Mouse (Mus musculus): ENCODE data around the gene Tle2. TPM values are rescaled to one million over a fixed set of nuclear protein-coding genes. Genes with fewer than 3 reads are reported as not detected.
A peak's percentile ranks its signal among the peaks of the same experiment; 100 is the strongest.

Gene Tle2
- polyA plus RNA-seq, 1 experiment from 2014 or later, result 7.2 TPM

GRCm38 (mm10) chr10:81550257-81550656 is 24.1 kb upstream of the Tle2 start:
- WGBS, result 13% methylated on average over 7 of the region's 7 CpGs
- Histone ChIP-seq H3K4me2 (replicated peaks; ENCODE audit: low read depth, low read length) (no peak overlapping the region), H3K27ac (ENCODE audit: low read depth, low read length) (no peak overlapping the region), H3K36me3 (ENCODE audit: control insufficient read depth, insufficient read depth, low read length) (no peaks in the 10 kb centered on the region), H3K4me3 (ENCODE audit: low read depth, low read length) (no peak overlapping the region), H3K9me3 (ENCODE audit: control insufficient read depth, low read length) (no peaks in the 10 kb centered on the region), H3K27me3 (ENCODE audit: control insufficient read depth, insufficient read depth, low read length) (no peaks in the 10 kb centered on the region), H3K9ac (ENCODE audit: low read depth, low read length) (no peak overlapping the region), H3K4me1 (replicated peaks; ENCODE audit: control insufficient read depth, insufficient read depth, low read length) (no peaks in the 10 kb centered on the region)
- ATAC-seq (ENCODE audit: low FRiP score) (no peak), DNase-seq (ENCODE audit: low spot score) (peak; percentile 82)

GRCm38 (mm10) chr10:81551597-81552102 is 22.7 kb upstream of the Tle2 start:
- no peak overlapping the region for H3K27ac ChIP-seq (ENCODE audit: low read depth, low read length)
- H3K36me3 ChIP-seq (ENCODE audit: control insufficient read depth, insufficient read depth, low read length), result no peaks in the 10 kb centered on the region
- peak; percentile 82 for DNase-seq (ENCODE audit: low spot score)
- H3K9me3 ChIP-seq (ENCODE audit: control insufficient read depth, low read length), result no peaks in the 10 kb centered on the region
- no peak overlapping the region for H3K9ac ChIP-seq (ENCODE audit: low read depth, low read length)
- H3K4me1 ChIP-seq (replicated peaks; ENCODE audit: control insufficient read depth, insufficient read depth, low read length), result no peaks in the 10 kb centered on the region
- H3K4me3 ChIP-seq (ENCODE audit: low read depth, low read length), result no peak overlapping the region
- 9% methylated on average over 12 of the region's 12 CpGs for WGBS
- no peak overlapping the region for H3K4me2 ChIP-seq (replicated peaks; ENCODE audit: low read depth, low read length)
- H3K27me3 ChIP-seq (ENCODE audit: control insufficient read depth, insufficient read depth, low read length), result no peaks in the 10 kb centered on the region
- peak; percentile 64 for ATAC-seq (ENCODE audit: low FRiP score)

GRCm38 (mm10) chr10:81553232-81553631 is 21.1 kb upstream of the Tle2 start:
- H3K9me3 ChIP-seq (ENCODE audit: control insufficient read depth, low read length), result no peaks in the 10 kb centered on the region
- no peak for ATAC-seq (ENCODE audit: low FRiP score)
- no peaks in the 10 kb centered on the region for H3K36me3 ChIP-seq (ENCODE audit: control insufficient read depth, insufficient read depth, low read length)
- H3K27ac ChIP-seq (ENCODE audit: low read depth, low read length), result no peak overlapping the region
- H3K27me3 ChIP-seq (ENCODE audit: control insufficient read depth, insufficient read depth, low read length), result no peaks in the 10 kb centered on the region
- 83% methylated on average over 5 of the region's 5 CpGs for WGBS
- no peak overlapping the region for H3K9ac ChIP-seq (ENCODE audit: low read depth, low read length)
- H3K4me1 ChIP-seq (replicated peaks; ENCODE audit: control insufficient read depth, insufficient read depth, low read length), result no peaks in the 10 kb centered on the region
- no peak overlapping the region for H3K4me3 ChIP-seq (ENCODE audit: low read depth, low read length)
- DNase-seq (ENCODE audit: low spot score), result peak; percentile 47
- no peak overlapping the region for H3K4me2 ChIP-seq (replicated peaks; ENCODE audit: low read depth, low read length)

DNA sequence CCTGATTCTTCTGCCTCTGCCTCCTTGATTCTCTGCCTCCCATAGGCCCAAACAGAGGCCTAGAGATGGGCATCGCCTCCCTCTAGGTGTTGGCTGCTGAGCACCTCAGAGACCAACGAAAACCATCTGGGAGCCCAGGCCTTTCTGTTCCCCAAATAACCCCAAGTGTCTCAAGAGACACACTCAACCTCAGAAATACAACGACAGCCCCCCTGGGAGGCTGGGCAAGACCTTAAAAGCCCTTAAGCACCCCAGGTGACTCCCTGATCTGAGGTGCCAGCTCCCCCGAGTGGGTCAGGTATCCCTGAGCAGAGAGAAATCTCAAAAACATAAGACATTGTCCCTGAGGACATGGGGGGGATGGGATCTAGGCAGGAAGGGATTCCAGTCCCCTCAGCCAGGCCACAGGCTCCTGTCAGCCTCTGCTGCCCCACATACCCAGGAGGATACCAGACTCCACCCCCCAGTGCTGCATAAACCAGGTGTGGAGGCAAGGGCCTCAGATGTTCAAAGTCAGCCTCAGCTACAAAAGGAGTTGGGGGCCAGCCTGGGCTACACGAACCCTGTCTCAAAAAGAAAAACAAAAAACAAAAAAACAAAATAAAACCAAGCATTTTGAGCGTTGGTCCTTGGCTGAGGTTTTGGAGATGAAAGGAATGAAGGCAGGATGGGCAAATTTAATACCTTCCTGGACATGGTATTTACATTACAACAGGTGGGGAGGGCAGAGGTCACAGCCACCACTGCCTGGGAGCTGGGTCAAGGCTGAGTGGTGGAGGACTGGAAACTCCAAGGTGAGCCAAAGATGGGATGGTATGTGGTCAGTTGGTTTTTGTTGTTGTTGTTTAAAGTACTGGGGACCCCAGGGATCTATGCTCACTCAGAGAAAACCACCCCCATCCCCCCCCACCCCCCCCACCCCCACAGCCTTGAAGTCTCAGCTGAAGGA is 20.3 kb upstream of the Tle2 start:
- no peak overlapping the region for H3K9ac ChIP-seq (ENCODE audit: low read depth, low read length)
- no peaks in the 10 kb centered on the region for H3K36me3 ChIP-seq (ENCODE audit: control insufficient read depth, insufficient read depth, low read length)
- ATAC-seq (ENCODE audit: low FRiP score) (no peak), DNase-seq (ENCODE audit: low spot score) (no peak)
- no peak overlapping the region for H3K4me2 ChIP-seq (replicated peaks; ENCODE audit: low read depth, low read length)
- WGBS, result 84% methylated on average over 6 of the region's 6 CpGs
- H3K27ac ChIP-seq (ENCODE audit: low read depth, low read length), result no peak overlapping the region
- H3K27me3 ChIP-seq (ENCODE audit: control insufficient read depth, insufficient read depth, low read length), result no peaks in the 10 kb centered on the region
- no peak overlapping the region for H3K4me3 ChIP-seq (ENCODE audit: low read depth, low read length)
- no peaks in the 10 kb centered on the region for H3K4me1 ChIP-seq (replicated peaks; ENCODE audit: control insufficient read depth, insufficient read depth, low read length)
- no peaks in the 10 kb centered on the region for H3K9me3 ChIP-seq (ENCODE audit: control insufficient read depth, low read length)

DNA sequence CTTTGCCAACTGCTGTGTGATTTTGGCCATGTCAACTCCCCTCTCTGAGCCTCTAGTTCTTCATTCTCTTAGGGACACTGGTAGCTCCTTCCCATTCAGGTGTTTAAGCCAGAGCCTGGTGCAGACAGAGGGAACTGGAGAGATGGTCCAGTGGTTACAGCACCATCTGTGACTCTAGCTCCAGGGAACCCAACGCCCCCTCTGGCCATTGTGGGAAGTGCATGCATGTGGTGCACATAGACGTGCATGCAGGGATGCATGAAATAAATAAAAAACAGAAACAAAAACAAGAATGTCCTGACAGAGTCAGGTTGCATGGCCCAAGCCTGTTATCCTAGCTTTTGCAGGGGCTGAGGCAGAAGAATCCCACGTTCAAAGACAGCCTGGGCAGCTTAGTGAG is 18.1 kb upstream of the Tle2 start:
- H3K4me3 ChIP-seq (ENCODE audit: low read depth, low read length), result no peak overlapping the region
- no peak overlapping the region for H3K27ac ChIP-seq (ENCODE audit: low read depth, low read length)
- no peaks in the 10 kb centered on the region for H3K36me3 ChIP-seq (ENCODE audit: control insufficient read depth, insufficient read depth, low read length)
- H3K9me3 ChIP-seq (ENCODE audit: control insufficient read depth, low read length), result no peaks in the 10 kb centered on the region
- no peak overlapping the region for H3K4me2 ChIP-seq (replicated peaks; ENCODE audit: low read depth, low read length)
- no peak for DNase-seq (ENCODE audit: low spot score)
- H3K4me1 ChIP-seq (replicated peaks; ENCODE audit: control insufficient read depth, insufficient read depth, low read length), result 0 out of 2 replicates have a peak, but pooled peaks cover 3% of the 10 kb centered on the region
- ATAC-seq (ENCODE audit: low FRiP score), result no peak
- no peaks in the 10 kb centered on the region for H3K27me3 ChIP-seq (ENCODE audit: control insufficient read depth, insufficient read depth, low read length)
- no peak overlapping the region for H3K9ac ChIP-seq (ENCODE audit: low read depth, low read length)
- 72% methylated on average over 3 of the region's 3 CpGs for WGBS

- DNase-seq (ENCODE audit: low spot score), result no peak
- Histone ChIP-seq H3K4me1 (replicated peaks; ENCODE audit: control insufficient read depth, insufficient read depth, low read length) (peaks cover 6% of the 10 kb centered on the region; the same call in 1 of the 2 replicates), H3K4me3 (ENCODE audit: low read depth, low read length) (no peak overlapping the region), H3K9me3 (ENCODE audit: control insufficient read depth, low read length) (no peaks in the 10 kb centered on the region), H3K27me3 (ENCODE audit: control insufficient read depth, insufficient read depth, low read length) (no peaks in the 10 kb centered on the region), H3K36me3 (ENCODE audit: control insufficient read depth, insufficient read depth, low read length) (no peaks in the 10 kb centered on the region), H3K9ac (ENCODE audit: low read depth, low read length) (no peak overlapping the region), H3K27ac (ENCODE audit: low read depth, low read length) (no peak overlapping the region), H3K4me2 (replicated peaks; ENCODE audit: low read depth, low read length) (no peak overlapping the region)
- no peak for ATAC-seq (ENCODE audit: low FRiP score)
- 27% methylated on average over 1 of the region's 1 CpGs for WGBS
These were observed 16.9 kb upstream of the Tle2 start for GRCm38 (mm10) chr10:81557491-81557890.

- DNase-seq (ENCODE audit: low spot score) (peak; percentile 63), ATAC-seq (ENCODE audit: low FRiP score) (peak; percentile 59)
- Histone ChIP-seq H3K4me2 (replicated peaks; ENCODE audit: low read depth, low read length) (peak within 1 kb of the TSS; percentile 92), H3K4me1 (replicated peaks; ENCODE audit: control insufficient read depth, insufficient read depth, low read length) (peaks cover 18% of the 10 kb centered on the region), H3K36me3 (ENCODE audit: control insufficient read depth, insufficient read depth, low read length) (no peaks in the 10 kb centered on the region), H3K9ac (ENCODE audit: low read depth, low read length) (peak within 1 kb of the TSS; percentile 99), H3K9me3 (ENCODE audit: control insufficient read depth, low read length) (no peaks in the 10 kb centered on the region), H3K27me3 (ENCODE audit: control insufficient read depth, insufficient read depth, low read length) (no peaks in the 10 kb centered on the region), H3K4me3 (ENCODE audit: low read depth, low read length) (peak within 1 kb of the TSS; percentile 90), H3K27ac (ENCODE audit: low read depth, low read length) (peak within 1 kb of the TSS; percentile 87)
- WGBS, result under 1% methylated on average over 36 of the region's 53 CpGs
These were observed 15.2 kb upstream of the Tle2 start, which contains the start of gene Aes for GRCm38 (mm10) chr10:81559163-81559626. Gene Aes, plus strand, starts transcription at chr10:81559488.

- H3K9ac ChIP-seq (ENCODE audit: low read depth, low read length), result peak overlapping the region; percentile 99
- 3% methylated on average over 28 of the region's 36 CpGs for WGBS
- peak overlapping the region; percentile 90 for H3K4me3 ChIP-seq (ENCODE audit: low read depth, low read length)
- peaks cover 4% of the 10 kb centered on the region; the same call in 1 of the 2 replicates for H3K27me3 ChIP-seq (ENCODE audit: control insufficient read depth, insufficient read depth, low read length)
- peak overlapping the region; percentile 92 for H3K4me2 ChIP-seq (replicated peaks; ENCODE audit: low read depth, low read length)
- DNase-seq (ENCODE audit: low spot score) (peak; percentile 48), ATAC-seq (ENCODE audit: low FRiP score) (peak; percentile 28)
- peak overlapping the region; percentile 87 for H3K27ac ChIP-seq (ENCODE audit: low read depth, low read length)
- peaks cover 19% of the 10 kb centered on the region for H3K4me1 ChIP-seq (replicated peaks; ENCODE audit: control insufficient read depth, insufficient read depth, low read length)
- H3K36me3 ChIP-seq (ENCODE audit: control insufficient read depth, insufficient read depth, low read length), result no peaks in the 10 kb centered on the region
- no peaks in the 10 kb centered on the region for H3K9me3 ChIP-seq (ENCODE audit: control insufficient read depth, low read length)
These were observed 14.5 kb upstream of the Tle2 start for GRCm38 (mm10) chr10:81559627-81560539.
